Mouse (Mus musculus) Patski (cell line): ENCODE data around the gene Garem2. TPM values are rescaled to one million over a fixed set of nuclear protein-coding genes. Genes with fewer than 3 reads are reported as not detected.

ENCODE experiments used
- ATAC-seq: fragments of 100-300 bp; one replicate; pipeline ENCODE4 v1.8.0; 2021
- CTCF ChIA-PET: fragments of 350-600 bp; sonication (Branson Sonifier 250); formaldehyde crosslinking; loops from one replicate; lab custom pipeline; 2022; ENCODE audit warnings: inconsistent platforms; lab: Charles Lee
- POLR2A ChIA-PET: fragments of 350-600 bp; sonication (Branson Sonifier 250); formaldehyde crosslinking; loops from one replicate; lab custom pipeline; 2022; ENCODE audit warnings: antibody characterized with exemption, inconsistent platforms; lab: Charles Lee
- DNase-seq: peaks from one replicate; pipeline ENCODE4 v3.0.0-alpha.2; 2011; ENCODE audit warnings: low read depth, low spot score
- H3K27me3 ChIP-seq: fragments of 371-371 bp; one replicate; pipeline ENCODE4 v1.5.1; 2021
- CTCF ChIP-seq: fragments of 100-300 bp; IDR thresholded peaks from one replicate; pipeline ENCODE4 v1.5.1; 2021
- in situ Hi-C: fragments of 300-500 bp; cut with MboI; formaldehyde crosslinking; loops from 3 replicates; pipeline ENCODE4 v1.11.1; 2018; ENCODE audit warnings: low pct_unique_long_range_greater_than_20kb, mixed read lengths
- polyA plus RNA-seq: library from polyadenylated mRNA; unstranded; gene quantifications from one replicate; pipeline ENCODE4 v1.2.3, GENCODE M21; 2021

Garem2 gene
- polyA plus RNA-seq, 1 experiment from 2014 or later: 0.10 TPM

GRCm38 (mm10) chr5:30148133-30148920, 43.4 kb downstream of the Garem2 start:
- ChIA-PET POLR2A (no interaction called here), CTCF (no interaction called here)
- no peak for ATAC-seq
- in situ Hi-C loops: no loop called here
- TF ChIP-seq CTCF: no peak
- no peaks in the 10 kb centered on the region for H3K27me3 ChIP-seq
- DNase-seq: no peak

GRCm38 (mm10) chr5:30152007-30152406, 47.0 kb downstream of the Garem2 start:
- ChIA-PET CTCF (interaction anchor here (1.0 kb wide), 1 partner anchor 37 kb away, joined by 3 read pairs; no protein-coding TSS in a partner anchor), POLR2A (interaction anchor here (1.1 kb wide), 1 partner anchor 21 kb away, joined by 3 read pairs; no protein-coding TSS in a partner anchor)
- DNase-seq: no peak
- no peak for TF ChIP-seq CTCF
- no peaks in the 10 kb centered on the region for H3K27me3 ChIP-seq
- in situ Hi-C loops: no loop called here
- no peak for ATAC-seq

- H3K27me3 ChIP-seq: no peaks in the 10 kb centered on the region
- in situ Hi-C loops: no loop called here
- DNase-seq: no peak
- ChIA-PET CTCF (interaction anchor here (1.0 kb wide), 1 partner anchor 38 kb away, joined by 3 read pairs; no protein-coding TSS in a partner anchor), POLR2A (no interaction called here)
- no peak for ATAC-seq
- no peak for TF ChIP-seq CTCF
Observed at GRCm38 (mm10) chr5:30152413-30152812, 47.5 kb downstream of the Garem2 start.

GRCm38 (mm10) chr5:30153222-30153621, 48.3 kb downstream of the Garem2 start:
- ATAC-seq: no peak
- CTCF ChIA-PET: no interaction called here
- H3K27me3 ChIP-seq: no peaks in the 10 kb centered on the region
- no peak for TF ChIP-seq CTCF
- no peak for DNase-seq
- POLR2A ChIA-PET: no interaction called here
- in situ Hi-C loops: no loop called here

- in situ Hi-C loops: no loop called here
- DNase-seq: no peak
- POLR2A ChIA-PET: no interaction called here
- ATAC-seq: no peak
- CTCF ChIA-PET: no interaction called here
- TF ChIP-seq CTCF: no peak
- no peaks in the 10 kb centered on the region for H3K27me3 ChIP-seq
Observed at GRCm38 (mm10) chr5:30154013-30154412, 49.1 kb downstream of the Garem2 start.

GRCm38 (mm10) chr5:30154474-30155394, 49.8 kb downstream of the Garem2 start, which contains the start of the genes Hadha and Hadhb:
Hadha (minus strand) TSS chr5:30155162.
Hadhb (plus strand) TSS chr5:30155248.
- CTCF ChIA-PET: no interaction called here
- in situ Hi-C loops: no loop called here
- H3K27me3 ChIP-seq: no peaks in the 10 kb centered on the region
- peak; percentile 85 for ATAC-seq
- DNase-seq: peak; percentile 66
- POLR2A ChIA-PET: no interaction called here
- TF ChIP-seq CTCF: no peak

DNA sequence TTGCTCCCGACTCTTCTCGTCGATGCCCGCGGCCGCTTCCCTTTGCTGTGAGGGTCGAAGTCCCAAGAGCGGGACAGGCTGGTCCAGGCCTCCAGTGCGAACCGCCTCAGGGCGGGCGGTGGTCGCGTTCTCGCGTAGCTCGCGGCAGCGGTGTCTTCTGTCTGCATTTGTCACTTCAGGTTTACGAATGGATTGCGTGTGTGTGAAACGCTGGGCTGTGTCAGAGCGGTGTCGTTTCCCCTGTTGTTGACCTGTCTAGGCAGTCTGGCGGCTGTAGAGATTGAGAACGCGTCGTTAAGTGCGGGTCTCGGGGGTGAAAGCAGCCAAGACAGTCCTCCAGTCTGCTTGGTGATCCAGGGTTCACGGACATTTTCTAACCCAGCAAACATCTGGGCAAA, 50.4 kb downstream of the Garem2 start:
- POLR2A ChIA-PET: interaction anchor here (0.7 to 1.6 kb wide), 2 partner anchors 15 to 18 kb away, joined by 3 read pairs; no protein-coding TSS in a partner anchor
- no peak for TF ChIP-seq CTCF
- CTCF ChIA-PET: interaction anchor here (1.3 to 1.6 kb wide), 2 partner anchors 10 to 25 kb away, joined by 4 to 5 read pairs; no protein-coding TSS in a partner anchor
- in situ Hi-C loops: no loop called here
- ATAC-seq (peak; percentile 50), DNase-seq (no peak)
- no peaks in the 10 kb centered on the region for H3K27me3 ChIP-seq

GRCm38 (mm10) chr5:30155821-30156629, 51.1 kb downstream of the Garem2 start:
- no peak for TF ChIP-seq CTCF
- no peaks in the 10 kb centered on the region for H3K27me3 ChIP-seq
- ATAC-seq (no peak), DNase-seq (no peak)
- in situ Hi-C loops: no loop called here
- CTCF ChIA-PET: interaction anchor here (1.3 to 1.6 kb wide), 2 partner anchors 9 to 24 kb away, joined by 4 to 5 read pairs; no protein-coding TSS in a partner anchor
- POLR2A ChIA-PET: interaction anchor here (0.7 to 1.6 kb wide), 2 partner anchors 15 to 17 kb away, joined by 3 read pairs; no protein-coding TSS in a partner anchor

DNA sequence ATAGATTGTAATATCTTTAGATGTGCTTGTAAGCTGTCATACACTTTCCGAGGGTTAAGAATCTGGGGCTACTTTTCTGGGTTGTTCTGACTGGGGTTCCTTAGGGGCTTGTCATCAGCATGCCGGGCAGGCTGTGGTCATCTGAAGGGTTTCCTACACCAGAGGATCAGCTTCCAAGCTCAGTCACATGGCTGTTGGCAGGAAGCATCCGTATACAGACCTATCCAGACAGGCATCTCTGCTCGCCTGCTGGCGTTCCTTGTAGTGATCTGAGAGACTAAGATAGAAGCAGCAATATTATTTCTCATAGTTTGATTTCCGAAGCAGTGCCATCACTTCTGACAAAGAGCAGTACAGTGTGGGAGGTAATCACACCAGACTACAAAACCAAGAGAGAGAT, 54.6 kb downstream of the Garem2 start:
- no peak for TF ChIP-seq CTCF
- CTCF ChIA-PET: interaction anchor here (1.2 to 1.9 kb wide), 2 partner anchors 10 to 17 kb away, joined by 3 to 5 read pairs; no protein-coding TSS in a partner anchor
- in situ Hi-C loops: no loop called here
- DNase-seq (no peak), ATAC-seq (no peak)
- POLR2A ChIA-PET: no interaction called here
- H3K27me3 ChIP-seq: no peaks in the 10 kb centered on the region
